Mouse (Mus musculus) liver, adult 2 months (tissue): ENCODE results near the gene Emsy. TPM values are rescaled to one million over a fixed set of nuclear protein-coding genes. Genes with fewer than 3 reads are reported as not detected.

Experiments
- DNase-seq: peaks from one replicate; pipeline ENCODE4 v3.0.0-alpha.2; 2011; ENCODE audit warnings: low read depth, low spot score; ENCODE audit errors: extremely low read depth
- H3K27ac ChIP-seq: fragments of 200-500 bp; replicated peaks from 2 replicates; pipeline ENCODE4 v1.5.1; 2012; ENCODE audit warnings: low read depth, mild to moderate bottlenecking, control low read depth, inconsistent platforms, low read length; ENCODE audit not compliant: insufficient read depth
- H3K27me3 ChIP-seq: fragments of 200-500 bp; 2 replicates; pipeline ENCODE4 v1.6.1; 2012; ENCODE audit warnings: mild to moderate bottlenecking, moderate library complexity, low read length, inconsistent platforms; ENCODE audit not compliant: control insufficient read depth, insufficient read depth
- H3K36me3 ChIP-seq: fragments of 200-500 bp; 2 replicates; pipeline ENCODE4 v1.6.1; 2012; ENCODE audit warnings: low read length, inconsistent platforms; ENCODE audit not compliant: control insufficient read depth, insufficient read depth
- H3K4me1 ChIP-seq: fragments of 200-500 bp; 2 replicates; pipeline ENCODE4 v1.6.1; 2011; ENCODE audit warnings: low read length; ENCODE audit not compliant: control insufficient read depth, insufficient read depth
- H3K4me3 ChIP-seq: fragments of 200-500 bp; 2 replicates; pipeline ENCODE4 v1.5.1; 2011; ENCODE audit warnings: low read depth, mild to moderate bottlenecking, control low read depth, low read length, moderate library complexity; ENCODE audit not compliant: insufficient read depth
- H3K79me2 ChIP-seq: fragments of 200-500 bp; 2 replicates; pipeline ENCODE4 v1.6.1; 2012; ENCODE audit warnings: inconsistent platforms, mild to moderate bottlenecking, low read length, moderate library complexity; ENCODE audit not compliant: control insufficient read depth, insufficient read depth
- H3K9ac ChIP-seq: fragments of 200-500 bp; 2 replicates; pipeline ENCODE4 v1.6.1; 2012; ENCODE audit warnings: low read depth, mild to moderate bottlenecking, control low read depth, inconsistent platforms, low read length
- CTCF ChIP-seq: fragments of 200-500 bp; IDR thresholded peaks from 2 replicates; pipeline ENCODE4 v1.5.1; 2011; ENCODE audit warnings: low read depth, low read length, control low read depth
- POLR2A ChIP-seq: fragments of 200-500 bp; IDR thresholded peaks from 2 replicates; pipeline ENCODE4 v1.6.1; 2011; ENCODE audit warnings: low read length, control low read depth; ENCODE audit not compliant: insufficient read depth; ENCODE audit errors: extremely low read depth
- WGBS: fragments of 180-500 bp; shearing (Covaris S2); methylation state at CpG from one replicate; pipeline ENCODE4 v1.1.7; 2018; 5-methylcytosine and 5-hydroxymethylcytosine counted together
- polyA plus RNA-seq: library from polyadenylated mRNA; depleted of rRNA; stranded (reverse); fragments of >200 nt; gene quantifications from 2 replicates; pipeline ENCODE4 v1.2.3, GENCODE M21; 2012
- total RNA-seq: library from RNA; depleted of rRNA; stranded (reverse); fragments of >200 nt; gene quantifications from 2 replicates; pipeline ENCODE4 v1.2.3, GENCODE M21; 2014

Emsy gene
- total and polyA plus RNA-seq, 2 experiments = 7.9 to 10.9 TPM

GRCm38 (mm10) chr7:98665166-98665565 is 8.6 kb upstream of the Emsy start:
- no peaks in the 10 kb centered on the region for H3K27me3 ChIP-seq
- H3K4me3 ChIP-seq = no peak overlapping the region
- DNase-seq = no peak
- H3K9ac ChIP-seq = no peak overlapping the region
- WGBS = 84% methylated on average over 5 of the region's 5 CpGs
- no peak overlapping the region for H3K27ac ChIP-seq
- no peaks in the 10 kb centered on the region for H3K36me3 ChIP-seq
- H3K4me1 ChIP-seq = no peaks in the 10 kb centered on the region
- no peak for TF ChIP-seq POLR2A
- TF ChIP-seq CTCF = no peak
- H3K79me2 ChIP-seq = no peaks in the 10 kb centered on the region

GRCm38 (mm10) chr7:98655681-98656530 is 677 bp downstream of the Emsy start:
- Histone ChIP-seq H3K9ac (peak overlapping the region; percentile 78), H3K27ac (peak overlapping the region; percentile 71), H3K36me3 (peaks cover 8% of the 10 kb centered on the region; the same call in 1 of the 2 replicates), H3K4me3 (peak overlapping the region; percentile 82), H3K4me1 (0 out of 2 replicates have a peak, but pooled peaks cover 2% of the 10 kb centered on the region), H3K27me3 (no peaks in the 10 kb centered on the region), H3K79me2 (no peaks in the 10 kb centered on the region; the same call in 1 of the 2 replicates)
- DNase-seq = peak; percentile 54
- no peak for TF ChIP-seq CTCF
- TF ChIP-seq POLR2A = 0 out of 2 replicates have a peak, but pooled peaks have one; percentile 26
- under 1% methylated on average over 72 of the region's 74 CpGs for WGBS

DNA sequence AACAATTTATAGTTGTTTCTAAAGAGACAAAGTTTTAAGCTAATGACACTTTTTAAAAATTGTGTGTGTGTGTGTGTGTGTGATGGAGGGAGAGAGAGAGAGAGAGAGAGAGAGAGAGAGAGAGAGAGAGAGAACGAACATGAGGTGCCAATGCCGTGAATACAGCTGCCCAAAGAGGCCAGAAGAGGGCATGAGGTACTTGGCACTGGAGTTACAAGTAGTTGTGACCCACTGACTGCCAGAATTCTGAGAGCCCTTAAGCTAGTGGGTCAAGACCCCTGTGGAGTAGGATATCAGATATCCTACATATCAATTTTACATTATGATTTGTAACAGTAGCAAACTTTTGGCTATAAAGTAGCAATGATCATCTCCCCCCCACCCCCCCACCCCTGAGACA is 4.9 kb downstream of the Emsy start:
- Histone ChIP-seq H3K27ac (no peak overlapping the region), H3K4me3 (no peak overlapping the region), H3K79me2 (no peaks in the 10 kb centered on the region; the same call in 1 of the 2 replicates), H3K9ac (no peak overlapping the region), H3K36me3 (peaks cover 28% of the 10 kb centered on the region), H3K4me1 (no peaks in the 10 kb centered on the region), H3K27me3 (no peaks in the 10 kb centered on the region)
- 52% methylated on average over 2 of the region's 2 CpGs for WGBS
- DNase-seq = no peak
- TF ChIP-seq POLR2A = no peak
- TF ChIP-seq CTCF = no peak

GRCm38 (mm10) chr7:98644238-98644637 is 12.3 kb downstream of the Emsy start:
- H3K9ac ChIP-seq = no peak overlapping the region
- no peak for TF ChIP-seq CTCF
- TF ChIP-seq POLR2A = no peak
- 63% methylated on average over 1 of the region's 1 CpGs for WGBS
- H3K27ac ChIP-seq = no peak overlapping the region
- peaks cover 36% of the 10 kb centered on the region for H3K36me3 ChIP-seq
- H3K27me3 ChIP-seq = no peaks in the 10 kb centered on the region
- DNase-seq = no peak
- no peaks in the 10 kb centered on the region for H3K4me1 ChIP-seq
- H3K4me3 ChIP-seq = no peak overlapping the region
- no peaks in the 10 kb centered on the region; the same call in 1 of the 2 replicates for H3K79me2 ChIP-seq

DNA sequence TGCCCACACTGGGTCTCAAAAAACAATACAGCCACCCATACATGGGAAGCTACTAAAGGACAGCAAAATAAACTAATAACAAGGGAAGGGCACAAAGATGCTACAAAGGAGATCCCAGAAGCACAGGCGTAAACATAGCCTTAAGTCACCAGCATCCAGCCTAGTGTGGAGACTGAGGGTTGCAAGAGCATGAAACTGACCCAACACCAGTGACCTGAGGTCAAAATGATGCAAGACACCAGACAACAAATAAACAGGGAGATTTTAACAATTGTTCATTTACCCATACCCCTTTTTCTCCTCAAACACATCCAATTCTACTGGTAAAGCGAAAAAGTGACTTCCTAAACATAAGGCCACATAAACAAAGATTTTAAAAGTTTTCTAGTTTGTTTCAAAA is 20.0 kb downstream of the Emsy start:
- Histone ChIP-seq H3K36me3 (peaks cover 15% of the 10 kb centered on the region), H3K4me1 (peaks cover 8% of the 10 kb centered on the region; the same call in 1 of the 2 replicates), H3K4me3 (no peak overlapping the region), H3K79me2 (no peaks in the 10 kb centered on the region), H3K27me3 (no peaks in the 10 kb centered on the region), H3K9ac (no peak overlapping the region), H3K27ac (no peak overlapping the region)
- 50% methylated on average over 2 of the region's 2 CpGs for whole genome bisulfite sequencing
- DNase-seq = peak; percentile 86
- TF ChIP-seq POLR2A (no peak), CTCF (no peak)

GRCm38 (mm10) chr7:98633032-98633431 is 23.6 kb downstream of the Emsy start:
- H3K27ac ChIP-seq = no peak overlapping the region
- TF ChIP-seq POLR2A = no peak
- TF ChIP-seq CTCF = no peak
- peaks cover 8% of the 10 kb centered on the region; the same call in 1 of the 2 replicates for H3K4me1 ChIP-seq
- 26% methylated on average over 3 of the region's 3 CpGs for WGBS
- no peaks in the 10 kb centered on the region for H3K27me3 ChIP-seq
- peak; percentile 24 for DNase-seq
- no peak overlapping the region for H3K9ac ChIP-seq
- H3K4me3 ChIP-seq = no peak overlapping the region
- peaks cover 24% of the 10 kb centered on the region for H3K36me3 ChIP-seq
- H3K79me2 ChIP-seq = no peaks in the 10 kb centered on the region
